Mouse (Mus musculus) cerebellum, postnatal 14 days (tissue): ENCODE measurements around the gene Slc44a4.
"Not testable (repeated sequence)": the region's sequence is repeated elsewhere in the genome, so short reads cannot be mapped to it uniquely, and the experiment has no call there.

Experiments
- DNase-seq, 2 experiments: peaks; one replicate each; pipeline ENCODE4 v3.0.0; 2021; ENCODE audit warnings: mixed read lengths in 2 of 2

The Slc44a4 gene

DNA sequence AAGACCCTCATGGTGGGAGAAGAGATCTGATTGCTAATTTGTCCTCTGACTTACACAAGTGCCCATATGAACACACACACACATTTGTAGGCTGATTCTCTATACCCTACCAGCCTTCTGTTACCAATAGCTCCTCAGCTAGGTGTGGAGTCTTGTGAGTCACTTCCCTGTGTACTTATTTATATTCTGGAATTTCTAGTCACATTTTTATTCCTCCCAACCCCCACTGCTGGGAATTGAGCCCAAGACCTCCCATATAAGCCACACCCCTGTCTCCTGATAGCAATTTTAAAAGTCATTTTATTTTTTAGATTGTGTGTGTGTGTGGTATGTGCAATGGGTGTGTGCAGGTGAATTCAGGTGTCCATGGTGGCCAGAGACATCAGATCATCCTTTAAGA lies 30.1 kb downstream of the Slc44a4 start:
- DNase-seq, result no peak

DNA sequence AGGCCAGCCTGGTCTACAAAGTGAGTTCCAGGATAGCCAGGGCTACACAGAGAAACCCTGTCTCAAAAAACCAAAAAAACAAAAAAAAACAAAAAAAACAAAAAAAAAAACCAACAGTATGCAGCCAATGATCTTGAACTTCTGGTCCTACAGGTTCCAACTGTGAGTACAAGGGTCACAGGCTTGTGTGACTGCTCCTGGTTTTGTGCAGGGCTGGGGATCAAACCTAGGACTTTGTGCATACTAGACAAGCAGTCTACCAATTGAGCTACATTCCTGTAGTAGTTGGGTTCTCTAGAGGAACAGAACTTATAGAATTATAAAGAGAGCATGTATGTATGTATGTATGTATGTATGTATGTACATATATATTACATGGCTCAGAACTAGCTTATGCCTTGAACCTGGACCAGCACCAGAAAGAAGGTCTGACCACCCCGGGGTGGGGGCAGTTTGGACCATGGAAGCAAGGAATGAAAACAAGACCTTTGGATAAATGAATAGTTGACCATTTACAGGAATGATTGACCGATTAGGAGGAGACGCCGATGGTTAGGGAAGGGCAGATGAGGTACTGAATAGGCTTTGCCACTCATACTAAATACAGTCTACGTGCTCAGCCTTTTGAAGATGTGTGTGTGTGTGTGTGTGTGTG lies 32.3 kb downstream of the Slc44a4 start:
- no peak for DNase-seq

DNA sequence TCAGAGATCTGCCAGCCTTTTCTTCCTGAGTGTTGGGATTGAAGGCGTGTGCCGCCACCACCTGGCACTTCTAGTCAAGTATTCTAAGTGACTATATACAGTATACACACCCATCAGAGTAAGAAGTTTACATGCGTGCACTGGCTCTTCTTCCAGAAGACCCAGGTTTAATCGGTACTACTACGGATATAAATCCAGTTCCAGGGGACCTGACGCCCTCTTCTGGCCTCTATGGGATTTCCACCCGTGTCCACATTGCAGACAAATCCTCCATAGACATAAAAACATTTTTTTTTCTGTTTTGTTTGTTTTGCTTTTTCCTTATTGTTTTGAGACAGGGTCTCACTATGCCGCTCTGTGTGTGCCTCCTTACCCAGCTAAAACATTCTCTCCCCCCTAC lies 33.3 kb downstream of the Slc44a4 start:
- peak; percentile 33 to 45 for DNase-seq

DNA sequence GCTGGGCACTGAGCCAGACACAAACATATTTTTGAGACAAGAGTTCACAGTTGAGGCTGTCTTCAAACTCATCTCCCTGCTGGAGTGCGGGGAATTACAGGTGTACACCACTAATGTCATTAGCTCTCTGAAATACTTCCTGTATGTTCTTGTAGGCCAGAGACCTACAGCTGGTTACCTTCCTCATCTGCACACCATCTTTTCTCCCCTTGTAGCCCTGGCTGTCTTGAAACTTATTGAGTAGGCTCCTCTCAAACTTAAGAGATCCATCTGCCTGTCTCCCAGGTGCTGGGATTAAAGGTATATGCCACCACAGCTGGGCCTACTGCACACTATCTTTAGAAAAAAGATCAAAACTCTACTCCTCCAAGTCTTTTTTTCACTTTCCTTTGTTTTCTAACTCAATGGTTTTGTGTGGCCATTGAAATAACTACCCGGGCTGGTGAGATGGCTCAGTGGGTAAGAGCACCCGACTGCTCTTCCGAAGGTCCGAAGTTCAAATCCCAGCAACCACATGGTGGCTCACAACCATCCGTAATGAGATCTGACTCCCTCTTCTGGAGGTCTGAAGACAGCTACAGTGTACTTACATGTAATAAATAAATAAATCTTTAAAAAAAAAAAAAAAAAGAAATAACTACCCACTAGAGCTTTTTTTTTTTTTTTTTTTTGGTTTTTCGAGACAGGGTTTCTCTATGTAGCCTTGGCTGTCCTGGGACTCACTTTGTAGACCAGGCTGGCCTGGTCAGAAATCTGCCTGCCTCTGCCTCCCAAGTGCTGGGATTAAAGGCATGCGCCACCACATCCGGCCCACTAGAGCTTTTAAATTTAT lies 34.7 kb downstream of the Slc44a4 start:
- DNase-seq, result not testable (repeated sequence)

DNA sequence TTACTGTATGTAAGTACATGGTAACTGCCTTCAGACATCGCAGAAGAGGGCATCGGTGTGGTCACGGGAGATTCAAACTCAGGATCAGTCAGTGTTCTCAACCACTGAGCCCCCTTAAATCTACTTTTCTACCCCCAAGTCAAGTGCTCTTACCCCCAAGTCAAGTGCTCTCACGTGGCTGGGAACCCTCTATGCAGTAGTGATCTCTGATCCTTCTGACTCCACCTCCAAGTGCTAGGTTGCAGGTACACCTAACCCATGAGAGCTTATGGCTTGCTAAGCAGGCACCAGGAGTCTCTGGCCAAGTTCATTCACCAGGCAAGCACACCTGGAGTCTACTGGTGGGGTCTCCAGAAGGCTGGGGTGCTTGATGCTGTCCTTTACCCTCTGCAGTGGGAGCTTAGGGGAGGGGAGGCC lies 35.3 kb downstream of the Slc44a4 start:
- DNase-seq, result no peak

DNA sequence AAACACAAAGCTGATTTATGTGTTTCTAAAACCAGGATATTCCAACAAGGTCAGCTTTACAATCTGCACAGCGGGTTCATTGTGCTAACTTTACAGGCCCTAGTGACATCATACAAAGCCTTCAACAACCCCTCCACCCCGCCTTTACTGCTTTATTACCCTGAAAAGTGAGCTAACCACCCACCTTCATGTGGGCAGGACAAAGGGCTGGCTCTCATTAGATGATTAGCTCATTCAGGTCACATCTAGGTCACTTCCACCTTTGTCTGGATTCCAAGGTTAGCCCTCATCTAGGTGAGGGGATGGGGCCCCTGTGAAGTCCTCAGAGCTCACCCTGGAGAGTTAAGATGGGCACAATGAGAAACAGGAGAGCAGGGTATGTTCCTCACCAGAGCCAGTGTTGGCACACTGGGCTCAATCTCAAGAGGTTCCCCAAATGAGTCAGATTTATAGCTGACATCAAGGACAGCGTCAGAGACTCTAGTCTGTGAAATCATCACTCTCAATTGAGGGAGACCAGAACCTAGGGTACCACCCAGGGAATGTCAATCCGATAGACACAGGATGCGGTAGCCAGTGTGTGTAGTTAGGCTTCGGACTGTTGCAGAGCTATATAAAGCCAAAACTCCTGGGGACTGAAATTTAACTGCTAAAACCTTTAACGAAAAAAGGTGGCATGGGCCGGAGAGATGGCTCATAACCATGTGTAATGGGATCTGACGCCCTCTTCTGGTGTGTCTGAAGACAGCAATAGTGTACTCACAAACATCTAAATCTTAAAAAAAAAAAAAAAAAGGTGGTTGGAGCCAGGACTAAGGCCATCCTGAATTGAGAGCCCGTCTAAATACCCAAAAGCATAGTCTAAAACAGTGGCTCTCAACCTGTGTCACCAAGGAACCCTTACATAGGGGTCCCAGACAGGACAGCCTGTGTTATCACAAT lies 36.5 kb downstream of the Slc44a4 start:
- no peak for DNase-seq

DNA sequence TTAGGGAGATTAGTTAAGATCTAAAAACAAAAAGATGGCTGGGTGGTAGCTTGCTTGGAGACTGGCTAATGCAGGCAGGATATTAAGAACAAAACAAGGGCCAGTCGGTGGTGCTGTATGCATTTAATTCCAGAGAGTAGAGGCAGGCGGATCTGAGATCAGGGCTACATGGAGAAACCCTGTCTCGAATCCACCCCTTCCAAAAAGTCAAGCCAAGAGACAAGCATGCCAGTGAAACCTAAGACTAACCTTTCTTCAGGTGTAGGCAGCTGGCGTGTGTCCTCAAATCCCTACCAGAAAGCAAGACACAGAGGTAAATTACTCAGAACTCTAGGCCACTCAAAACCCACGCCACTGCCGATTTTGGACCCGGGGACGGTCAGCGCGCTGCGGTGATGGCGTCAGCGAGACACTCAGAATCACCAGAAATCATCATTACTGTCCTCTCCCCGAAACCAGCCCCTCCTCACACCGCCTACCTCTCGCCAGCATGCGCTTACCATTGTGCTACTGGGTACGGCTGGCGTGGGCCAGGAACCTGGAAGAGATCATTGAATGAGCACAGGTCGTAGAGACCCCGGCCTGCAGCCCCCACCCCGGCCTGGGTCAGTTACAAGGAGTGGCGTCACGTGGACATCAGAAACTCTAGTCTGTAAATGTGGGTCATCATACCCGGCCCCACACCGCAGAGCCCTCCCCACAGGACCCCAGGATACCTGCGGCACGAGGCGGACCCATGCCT lies 37.5 kb downstream of the Slc44a4 start:
- no peak for DNase-seq

DNA sequence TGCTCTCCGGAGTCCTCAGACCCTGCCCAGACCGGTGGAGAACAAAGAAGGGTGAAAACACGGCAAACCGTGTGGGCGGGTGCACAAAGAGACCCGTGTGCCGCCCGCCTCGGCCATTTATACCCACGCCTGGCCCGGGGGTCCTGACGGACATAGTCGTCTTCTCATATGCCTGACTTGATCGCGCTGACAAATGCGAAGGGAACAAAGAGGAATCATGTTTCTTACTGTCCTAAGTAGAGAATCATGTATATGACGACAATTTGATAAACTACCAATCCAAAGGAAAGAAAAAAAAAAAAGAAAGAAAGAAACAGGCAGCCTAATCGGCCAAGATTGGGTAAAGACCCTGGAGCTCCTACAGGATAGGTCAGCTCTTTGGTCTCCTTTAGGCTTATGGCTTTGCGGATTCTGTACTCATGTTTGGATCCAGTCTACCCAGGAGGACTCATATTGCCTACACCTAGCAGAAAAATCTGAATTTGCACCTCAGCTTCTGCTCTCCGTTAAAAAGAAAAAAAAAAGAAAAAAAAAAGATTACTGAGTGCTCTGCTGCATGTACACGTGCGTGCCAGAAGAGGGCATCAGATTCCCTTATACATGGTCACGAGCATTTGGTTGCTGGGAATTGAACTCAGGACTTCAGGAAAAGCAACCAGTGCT lies 38.2 kb downstream of the Slc44a4 start:
- DNase-seq, result peak; percentile 90 to 91

DNA sequence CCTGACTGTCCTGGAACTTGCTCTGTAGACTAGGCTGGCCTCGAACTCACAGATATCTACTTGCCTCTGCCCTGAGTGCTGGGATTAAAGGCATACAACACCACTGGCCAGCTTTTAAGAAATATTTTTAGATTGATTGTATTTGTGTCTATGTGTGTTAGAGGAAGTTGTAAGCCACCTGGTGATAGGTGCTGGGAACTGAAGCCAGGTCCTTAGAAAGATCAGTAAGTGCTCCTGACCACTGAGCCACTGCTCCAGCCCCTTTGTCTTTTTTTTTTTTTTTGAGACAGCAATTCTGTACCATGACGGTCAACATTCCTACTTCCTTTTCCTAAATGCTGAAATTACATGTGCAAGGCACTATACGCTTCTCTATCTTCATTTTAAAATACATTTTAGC lies 39.0 kb downstream of the Slc44a4 start:
- DNase-seq, result no peak

DNA sequence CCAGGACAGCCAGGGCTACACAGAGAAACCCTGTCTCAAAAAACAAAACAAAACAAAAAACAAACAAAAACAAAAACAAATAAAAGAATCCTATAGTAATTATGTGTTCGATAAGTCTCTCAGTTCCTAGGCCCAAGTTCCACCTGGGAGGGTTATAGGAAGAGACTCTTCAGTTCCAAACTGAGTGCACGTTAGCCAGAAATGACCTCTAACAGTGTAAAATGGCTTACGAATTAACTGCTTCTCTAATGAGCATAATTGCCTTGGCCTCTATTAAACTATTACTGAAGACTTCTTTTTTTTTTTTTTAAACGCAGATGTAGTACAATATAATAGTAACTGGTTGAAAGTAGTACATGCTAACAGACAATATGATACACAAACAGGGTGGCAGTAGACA lies 39.6 kb downstream of the Slc44a4 start:
- DNase-seq, result no peak

DNA sequence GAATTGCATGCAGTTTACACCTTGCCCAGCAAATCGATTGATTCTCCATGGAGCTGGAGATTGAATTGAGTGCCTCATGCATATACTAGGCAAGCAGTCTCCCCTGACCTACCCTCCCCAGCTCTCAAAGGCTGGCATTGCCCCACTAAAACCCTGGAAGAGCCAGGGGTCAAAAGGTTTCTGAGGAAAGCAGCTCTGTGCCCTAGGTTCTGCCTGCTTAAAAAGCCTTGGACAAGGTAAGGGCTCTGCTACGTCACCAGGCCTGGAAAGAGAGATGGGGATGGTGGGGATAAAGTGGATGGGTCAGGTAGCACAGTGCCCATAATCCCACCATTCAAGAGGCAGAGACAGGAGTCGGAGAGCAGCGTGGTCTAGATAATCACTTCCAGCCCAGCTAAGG lies 40.6 kb downstream of the Slc44a4 start:
- DNase-seq, result no peak

DNA sequence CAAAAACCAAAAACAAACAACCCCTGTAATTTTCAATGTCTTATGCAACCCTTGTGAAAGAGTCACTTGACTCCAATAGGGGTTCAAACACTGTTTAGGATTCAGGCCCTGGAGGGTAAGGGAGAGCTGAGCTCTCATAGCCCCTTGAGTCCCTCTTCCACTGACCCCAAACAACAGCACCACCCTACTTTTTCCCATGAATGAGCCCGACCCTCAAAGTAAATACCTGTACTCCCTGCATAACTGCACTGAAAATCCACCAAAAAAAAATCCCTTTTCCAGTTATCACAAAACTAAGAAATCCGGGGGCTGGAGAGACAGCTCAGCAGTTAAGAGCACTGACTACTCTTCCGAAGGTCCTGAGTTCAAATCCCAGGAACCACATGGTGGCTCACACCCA lies 41.6 kb downstream of the Slc44a4 start:
- DNase-seq, result no peak

DNA sequence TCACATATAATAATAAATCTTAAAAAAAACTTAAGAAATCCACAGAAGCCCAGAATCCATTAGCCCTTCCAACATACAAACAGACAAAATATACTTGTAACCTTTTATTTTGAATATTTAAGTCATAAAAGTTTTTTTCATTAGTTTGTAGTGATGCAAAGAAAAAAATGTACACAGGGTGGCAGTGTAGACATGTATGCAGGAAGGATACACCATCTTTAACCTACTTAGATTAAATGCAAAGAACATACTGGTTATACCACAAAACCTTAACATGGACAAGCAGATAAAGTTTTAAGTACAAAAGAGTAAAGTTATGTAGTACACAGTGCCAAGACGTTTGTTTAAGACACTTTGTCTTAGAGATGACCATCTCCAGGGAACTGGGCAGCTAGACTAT lies 42.1 kb downstream of the Slc44a4 start:
- no peak for DNase-seq

DNA sequence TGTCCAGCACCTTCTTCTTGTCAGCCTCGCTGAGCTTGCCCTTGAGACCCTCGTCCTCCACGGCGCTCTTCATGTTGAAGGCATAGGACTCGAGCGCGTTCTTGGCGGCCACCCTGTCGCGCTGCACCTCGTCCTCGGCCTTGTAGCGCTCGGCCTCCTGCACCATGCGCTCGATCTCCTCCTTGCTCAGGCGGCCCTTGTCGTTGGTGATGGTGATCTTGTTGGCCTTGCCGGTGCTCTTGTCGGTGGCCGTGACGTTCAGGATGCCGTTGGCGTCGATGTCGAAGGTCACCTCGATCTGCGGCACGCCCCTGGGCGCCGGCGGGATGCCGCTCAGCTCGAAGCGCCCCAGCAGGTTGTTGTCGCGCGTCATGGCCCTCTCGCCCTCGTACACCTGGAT lies 43.0 kb downstream of the Slc44a4 start:
- DNase-seq, result not testable (repeated sequence)

DNA sequence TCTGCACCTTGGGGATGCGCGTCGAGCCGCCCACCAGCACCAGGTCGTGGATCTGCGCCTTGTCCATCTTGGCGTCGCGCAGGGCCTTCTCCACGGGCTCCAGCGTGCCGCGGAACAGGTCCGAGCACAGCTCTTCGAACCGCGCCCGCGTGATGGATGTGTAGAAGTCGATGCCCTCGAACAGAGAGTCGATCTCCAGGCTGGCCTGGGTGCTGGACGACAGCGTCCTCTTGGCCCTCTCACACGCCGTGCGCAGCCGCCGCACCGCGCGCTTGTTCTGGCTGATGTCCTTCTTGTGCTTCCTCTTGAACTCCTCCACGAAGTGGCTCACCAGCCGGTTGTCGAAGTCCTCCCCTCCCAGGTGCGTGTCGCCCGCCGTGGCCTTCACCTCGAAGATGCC lies 43.7 kb downstream of the Slc44a4 start:
- DNase-seq, result not testable (repeated sequence)

DNA sequence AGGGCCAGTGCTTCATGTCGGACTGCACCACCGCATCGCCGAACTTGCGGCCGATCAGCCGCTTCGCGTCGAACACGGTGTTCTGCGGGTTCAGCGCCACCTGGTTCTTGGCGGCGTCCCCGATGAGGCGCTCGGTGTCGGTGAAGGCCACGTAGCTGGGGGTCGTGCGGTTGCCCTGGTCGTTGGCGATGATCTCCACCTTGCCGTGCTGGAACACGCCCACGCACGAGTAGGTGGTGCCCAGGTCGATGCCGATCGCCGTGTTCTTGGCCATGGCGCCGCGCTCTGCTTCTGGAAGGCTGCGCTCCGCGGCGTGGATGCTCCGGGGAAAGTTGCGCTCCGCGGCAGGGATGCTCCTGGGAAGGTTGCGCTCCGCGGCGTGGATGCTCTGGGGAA lies 44.5 kb downstream of the Slc44a4 start:
- DNase-seq, result peak in 1 of 2 experiments; percentile 40

DNA sequence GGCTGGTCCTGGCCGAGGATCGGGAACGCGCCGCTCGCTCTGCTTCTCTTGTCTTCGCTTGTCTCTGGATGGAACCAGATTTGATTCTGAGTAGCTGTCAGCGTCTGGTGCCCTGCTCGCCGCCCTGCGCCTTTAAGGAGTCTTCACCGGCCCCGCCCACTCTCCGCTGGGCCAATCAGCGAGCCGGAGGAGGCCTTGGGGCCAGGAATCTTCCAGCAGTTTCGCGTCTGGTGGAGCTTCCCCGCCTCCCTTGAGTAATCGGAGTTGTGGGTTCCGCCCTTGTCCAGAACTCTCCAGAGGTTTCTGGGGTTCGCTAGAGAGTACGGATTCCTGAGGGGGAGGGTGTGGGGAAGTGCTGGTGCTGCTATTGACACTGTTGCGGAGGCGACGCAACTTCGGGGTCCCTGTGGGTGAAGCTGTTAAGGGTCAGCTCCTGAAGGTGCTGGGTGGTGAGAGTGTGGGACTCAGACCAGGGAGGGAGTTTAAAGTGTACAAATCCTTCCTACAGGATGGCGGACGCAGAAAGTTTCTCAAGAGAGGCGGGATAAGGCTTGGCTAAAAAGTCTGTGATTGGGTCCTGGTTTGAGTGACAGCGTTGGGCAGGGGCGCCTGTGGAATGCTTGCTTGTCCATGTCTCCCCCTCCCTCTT lies 45.0 kb downstream of the Slc44a4 start, which contains the start of gene Hspa1b:
Gene Hspa1b (minus strand): TSS at position 109 of the 649 bp plus-strand sequence.
- DNase-seq, result peak; percentile 71 to 82

DNA sequence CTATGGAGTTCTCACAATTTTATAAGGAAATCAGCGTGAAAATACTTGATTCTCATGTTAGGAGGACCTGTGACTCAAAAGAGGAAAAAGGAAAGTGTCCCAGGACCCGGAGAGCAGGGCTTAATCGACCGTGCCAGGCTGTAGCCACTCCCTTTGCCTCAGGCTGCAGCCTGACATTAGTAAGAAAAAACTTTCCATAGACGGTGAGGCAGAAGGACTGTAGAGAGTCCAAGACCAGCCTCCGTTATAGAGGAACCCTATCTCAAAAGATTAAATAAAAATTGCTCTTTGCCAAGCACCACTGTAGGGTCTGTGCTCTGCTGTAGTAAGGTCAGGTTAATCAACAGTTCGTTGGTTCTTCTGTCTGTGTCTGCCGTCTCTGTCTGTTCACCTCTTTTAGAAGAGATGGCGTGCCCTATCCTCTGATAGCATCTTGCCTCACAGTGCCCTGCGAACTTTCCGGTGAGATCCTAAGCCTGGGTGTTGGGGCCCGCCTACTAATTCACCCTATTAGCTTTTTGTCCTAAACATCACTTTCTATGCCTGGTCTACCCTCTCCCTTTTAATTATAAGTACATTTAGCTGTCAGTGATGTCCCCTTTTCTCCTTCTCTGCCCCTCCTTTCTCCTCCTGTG lies 45.7 kb downstream of the Slc44a4 start:
- DNase-seq, result no peak

DNA sequence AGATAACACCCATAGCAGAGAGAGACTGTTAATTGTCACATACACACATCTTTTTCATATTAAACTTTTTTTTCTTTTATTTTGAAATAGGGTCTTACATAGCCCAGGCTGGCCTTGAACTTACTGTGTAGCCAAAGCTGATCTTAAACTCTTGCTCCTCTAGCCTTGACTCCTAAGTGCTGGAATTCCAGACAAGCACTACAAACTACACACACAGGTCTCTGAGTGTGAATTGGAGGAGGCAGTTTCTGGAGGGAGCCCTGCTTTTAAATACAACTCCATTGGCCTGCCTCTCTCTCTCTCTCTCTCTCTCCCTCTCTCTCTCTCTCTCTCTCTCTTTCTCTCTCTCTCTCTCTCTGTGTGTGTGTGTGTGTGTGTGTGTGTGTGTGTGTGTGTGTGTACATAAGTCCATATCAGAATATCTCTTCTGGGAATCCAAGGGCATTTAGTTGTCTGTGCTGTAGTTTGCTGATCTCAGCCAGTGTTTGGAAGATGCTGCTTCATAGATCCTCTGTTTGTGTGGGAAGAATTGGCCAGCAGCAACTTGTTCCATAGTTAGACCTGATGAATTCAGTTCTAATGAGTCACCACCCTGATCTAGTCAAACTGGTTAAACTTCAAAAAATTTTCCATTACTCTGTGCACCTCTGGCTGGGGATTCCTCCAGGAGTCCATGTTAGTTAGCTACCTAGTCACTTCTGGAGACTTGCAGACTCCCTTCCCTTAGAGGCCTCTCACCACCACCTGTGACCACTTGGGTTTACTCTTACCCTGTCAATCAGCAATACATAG lies 46.6 kb downstream of the Slc44a4 start:
- no peak for DNase-seq

DNA sequence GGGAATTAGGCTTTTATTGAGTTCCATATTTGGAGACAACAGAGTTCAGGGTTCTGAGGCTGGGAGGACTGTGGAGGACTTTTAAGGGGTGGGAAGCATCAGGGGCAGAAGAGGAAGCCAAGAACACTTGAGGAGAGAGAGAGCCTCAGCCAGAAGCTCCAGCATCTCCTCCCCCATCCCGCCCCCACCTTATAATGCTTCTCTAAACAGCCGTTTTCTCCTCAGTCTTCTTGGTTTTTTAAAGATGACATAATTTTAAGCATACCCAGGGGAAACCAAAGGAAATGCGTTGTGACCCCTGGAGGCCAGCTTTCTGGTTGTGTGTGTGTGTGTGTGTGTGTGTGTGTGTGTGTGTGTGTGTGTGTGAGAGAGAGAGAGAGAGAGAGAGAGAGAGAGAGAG lies 47.9 kb downstream of the Slc44a4 start:
- no peak for DNase-seq
